Mouse (Mus musculus): ENCODE results near the gene Rlim. TPM values are rescaled to one million over a fixed set of nuclear protein-coding genes. Genes with fewer than 3 reads are reported as not detected.

Rlim gene
- total and polyA plus RNA-seq, 3 experiments: 1.3 to 55.4 (median 49.1) TPM

Other genes with a start within 250 kb of the Rlim start
- gene Slc16a2, start 159.3 kb downstream of the Rlim start, total RNA-seq (2021): 10 to 100 TPM; 30.7 to 46.6 TPM
- gene Slc16a2, start 159.3 kb downstream of the Rlim start, polyA plus RNA-seq (2012; rRNA removed): 45.9 and 51.8 TPM in 2 replicates
- 10 to 100 TPM in 1 of 2 experiments, 1 to 10 TPM in 1; 9.6 to 11.0 TPM for gene Nexmif, start 219.9 kb upstream of the Rlim start, total RNA-seq (2021)
- gene Nexmif, start 219.9 kb upstream of the Rlim start, polyA plus RNA-seq (2012; rRNA removed): 2.1 and 2.5 TPM in 2 replicates